Mouse (Mus musculus) kidney, adult 8-10 months (tissue): Measurements from ENCODE around the gene Ppard.

Experiments
- DNase-seq, 2 experiments: peaks; one replicate each; pipeline ENCODE4 v3.0.0; 2022

Ppard gene

GRCm38 (mm10) chr17:28258325-28258724 lies 25.8 kb downstream of the Ppard start:
- no peak for DNase-seq

- DNase-seq = no peak
Measured at GRCm38 (mm10) chr17:28259890-28260542, 27.5 kb downstream of the Ppard start.

DNA sequence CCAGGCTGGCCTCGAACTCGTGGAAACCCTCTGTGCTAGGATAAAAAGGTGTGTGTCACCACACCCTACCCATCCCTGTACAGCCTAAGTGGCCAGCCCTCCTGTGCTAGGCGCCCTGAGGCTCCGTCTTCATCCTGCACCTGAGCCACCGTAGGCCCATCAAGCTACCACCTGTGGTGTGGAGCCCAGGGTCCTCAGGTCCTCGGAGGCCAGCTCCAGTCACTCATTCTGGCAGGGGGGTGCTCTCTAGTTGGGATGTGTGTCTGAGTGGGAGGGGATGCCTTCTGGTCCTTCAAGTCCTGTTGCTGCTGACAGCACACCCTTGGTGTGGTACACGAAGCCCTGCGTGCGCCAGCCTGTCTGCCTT lies 28.0 kb downstream of the Ppard start:
- no peak for DNase-seq

GRCm38 (mm10) chr17:28261795-28262194 lies 29.3 kb downstream of the Ppard start:
- DNase-seq = no peak

GRCm38 (mm10) chr17:28263181-28263894 lies 30.8 kb downstream of the Ppard start:
- DNase-seq = no peak

GRCm38 (mm10) chr17:28267251-28267650 lies 34.8 kb downstream of the Ppard start:
- DNase-seq = no peak

- no peak for DNase-seq
Measured at GRCm38 (mm10) chr17:28270165-28270564, 37.7 kb downstream of the Ppard start.

GRCm38 (mm10) chr17:28271537-28272266 lies 39.2 kb downstream of the Ppard start:
- DNase-seq = no peak

- DNase-seq = no peak
Measured at GRCm38 (mm10) chr17:28272281-28272680, 39.8 kb downstream of the Ppard start.

DNA sequence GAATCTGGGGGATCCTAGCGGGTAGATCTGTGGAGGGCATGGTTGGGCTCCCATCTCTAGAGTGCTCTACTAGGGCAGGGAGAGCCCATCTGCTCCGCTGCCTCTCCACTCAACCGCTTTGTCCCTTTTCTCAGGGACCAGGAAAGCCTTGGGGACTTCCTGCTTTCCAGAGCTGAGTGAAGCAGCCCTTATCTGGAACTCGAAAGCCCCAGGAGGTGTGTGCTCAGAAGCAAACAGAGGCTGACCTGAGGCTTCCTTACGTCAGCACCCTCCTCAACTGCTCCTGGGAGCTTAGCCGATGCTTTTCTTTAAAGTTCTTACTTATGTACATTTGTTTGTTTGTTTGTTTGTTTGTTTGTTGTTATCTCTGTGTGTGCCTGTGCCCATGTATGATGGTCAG lies 40.3 kb downstream of the Ppard start:
- no peak for DNase-seq

DNA sequence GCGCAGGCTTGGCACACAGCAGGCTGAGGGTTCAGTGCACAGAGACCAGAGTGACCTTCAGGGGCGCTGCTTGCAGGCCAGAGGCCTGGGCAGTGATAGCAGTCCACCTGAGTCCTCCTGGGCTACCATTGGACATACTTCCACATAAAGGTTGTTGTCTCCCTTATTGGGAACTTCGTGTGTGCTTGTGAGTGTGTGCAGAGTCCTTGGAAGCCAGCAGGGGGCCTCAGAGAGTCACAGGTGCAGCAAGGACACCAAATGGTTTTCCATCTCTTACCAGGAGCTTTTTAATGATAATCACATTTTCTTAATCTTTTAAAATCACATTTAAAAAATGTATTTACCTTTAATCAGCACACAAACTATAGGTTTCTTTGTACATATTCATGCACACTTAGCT lies 42.2 kb downstream of the Ppard start:
- DNase-seq = peak in 1 of 2 experiments; percentile 45

GRCm38 (mm10) chr17:28277226-28277625 lies 44.7 kb downstream of the Ppard start:
- DNase-seq = no peak

DNA sequence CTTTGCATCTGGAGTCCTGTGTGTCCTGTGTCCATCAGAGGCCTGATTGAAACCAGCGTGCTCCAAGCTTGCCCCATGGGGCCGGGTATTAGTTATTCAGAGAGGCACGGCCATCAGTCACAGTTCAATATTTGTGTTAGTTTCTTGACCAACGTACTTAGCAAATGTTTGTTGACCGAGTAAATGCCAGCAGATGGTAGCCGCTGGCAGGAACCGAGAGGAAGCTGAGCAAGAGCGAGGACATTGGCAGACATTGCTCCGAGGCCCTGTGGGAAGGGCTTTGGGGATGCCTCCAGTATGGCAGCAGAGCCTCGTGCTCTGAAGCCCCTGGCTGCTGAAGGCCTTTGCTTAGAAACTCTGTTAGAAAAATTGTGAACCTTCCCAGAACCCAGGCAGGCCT lies 45.2 kb downstream of the Ppard start:
- no peak for DNase-seq

- no peak for DNase-seq
Measured at GRCm38 (mm10) chr17:28278156-28278555, 45.7 kb downstream of the Ppard start.

- peak; percentile 62 to 70 for DNase-seq
Measured at GRCm38 (mm10) chr17:28279236-28279635, 46.7 kb downstream of the Ppard start.

DNA sequence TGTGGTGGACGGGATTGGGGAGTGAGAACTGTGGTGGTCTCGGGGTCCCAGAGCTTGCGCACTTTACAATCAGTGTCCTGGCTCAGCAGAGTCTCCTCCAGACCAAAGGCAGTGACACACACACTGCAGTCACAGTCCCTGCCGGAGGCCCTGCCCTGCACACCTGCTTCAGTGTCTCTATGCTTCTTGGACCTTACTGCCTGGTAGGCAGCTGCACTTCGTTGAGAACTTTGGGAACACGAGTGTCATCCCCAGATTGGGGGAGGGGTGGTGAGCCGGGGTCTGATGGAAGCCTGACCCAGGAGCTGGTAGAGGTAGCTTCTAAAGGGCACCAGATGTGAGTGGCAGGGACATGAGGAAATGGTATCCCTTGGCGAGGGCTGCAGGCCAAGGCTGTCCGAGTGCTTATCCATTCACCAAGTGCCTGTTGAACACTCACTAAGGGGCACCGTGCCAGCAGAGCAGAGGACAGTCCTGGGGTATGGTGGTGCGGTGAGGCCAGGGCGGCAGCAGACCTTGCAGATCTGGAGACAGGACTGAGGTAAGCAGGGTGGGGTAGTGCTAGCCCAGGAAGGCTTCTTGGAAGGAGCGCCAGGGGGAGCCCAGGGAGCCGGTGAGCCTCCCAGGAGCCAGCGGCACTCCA lies 47.4 kb downstream of the Ppard start:
- peak; percentile 90 for DNase-seq

- DNase-seq = no peak
Measured at GRCm38 (mm10) chr17:28280423-28280800, 47.9 kb downstream of the Ppard start.

DNA sequence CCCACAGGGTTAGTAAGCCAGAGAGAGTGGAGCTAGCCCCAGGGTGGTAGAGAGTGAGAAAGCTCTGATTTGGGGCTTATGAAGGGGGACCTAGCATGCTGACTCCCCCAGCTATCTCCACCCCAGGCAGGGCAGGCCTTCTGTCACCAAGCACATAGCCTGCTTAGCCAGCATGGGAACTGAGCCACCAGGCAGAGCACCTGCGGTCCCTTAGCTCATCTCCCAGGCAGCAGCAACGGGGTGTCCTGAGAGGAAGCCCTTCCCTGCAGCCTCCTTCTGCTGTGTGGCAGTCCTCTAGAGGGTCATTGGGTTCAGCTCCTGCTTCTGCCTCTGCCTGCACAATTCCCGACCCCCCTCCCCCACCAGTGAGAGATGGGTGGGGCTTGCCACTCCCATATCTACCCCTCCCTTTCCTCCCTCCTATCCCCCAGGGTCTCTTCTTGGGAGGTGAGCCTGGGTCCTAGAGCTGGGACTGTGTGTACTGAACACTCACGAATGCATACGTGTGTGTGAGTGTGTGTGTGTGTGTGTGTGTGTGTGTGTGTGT lies 48.4 kb downstream of the Ppard start:
- no peak for DNase-seq

GRCm38 (mm10) chr17:28281866-28282441 lies 49.5 kb downstream of the Ppard start:
- DNase-seq = no peak

DNA sequence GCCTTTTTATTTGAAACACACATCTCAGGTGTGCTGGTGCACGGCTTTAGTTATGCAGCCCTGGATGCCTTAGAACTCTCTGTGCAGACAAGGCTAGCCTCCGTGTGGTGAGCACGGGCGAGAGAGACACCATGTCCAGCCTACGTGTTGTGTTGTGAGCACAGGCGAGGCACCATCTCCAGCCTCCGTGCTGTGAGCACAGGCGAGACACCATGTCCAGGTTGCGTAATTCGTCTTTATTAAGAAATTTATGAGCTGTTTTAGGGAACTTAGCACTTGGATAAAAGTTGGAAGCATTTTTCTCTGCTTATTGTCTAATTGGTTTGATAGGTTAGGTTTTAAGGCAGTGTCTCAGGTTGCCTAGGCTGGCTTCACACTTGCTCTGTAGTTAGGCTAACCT lies 50.7 kb downstream of the Ppard start:
- DNase-seq = no peak

DNA sequence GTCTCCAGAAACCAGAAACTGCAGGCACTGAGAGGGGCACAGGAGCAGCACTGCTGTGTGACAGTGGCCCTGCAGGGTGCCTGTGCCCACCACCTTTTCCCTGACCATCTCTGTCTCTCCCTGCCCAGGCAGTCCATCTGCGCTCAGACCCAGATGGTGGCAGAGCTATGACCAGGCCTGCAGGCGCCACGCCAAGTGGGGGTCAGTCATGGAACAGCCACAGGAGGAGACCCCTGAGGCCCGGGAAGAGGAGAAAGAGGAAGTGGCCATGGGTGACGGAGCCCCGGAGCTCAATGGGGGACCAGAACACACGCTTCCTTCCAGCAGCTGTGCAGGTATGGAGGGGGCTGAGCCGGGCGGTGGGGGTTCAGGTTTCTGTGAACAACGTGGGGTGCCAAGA lies 53.6 kb downstream of the Ppard start:
- no peak for DNase-seq

DNA sequence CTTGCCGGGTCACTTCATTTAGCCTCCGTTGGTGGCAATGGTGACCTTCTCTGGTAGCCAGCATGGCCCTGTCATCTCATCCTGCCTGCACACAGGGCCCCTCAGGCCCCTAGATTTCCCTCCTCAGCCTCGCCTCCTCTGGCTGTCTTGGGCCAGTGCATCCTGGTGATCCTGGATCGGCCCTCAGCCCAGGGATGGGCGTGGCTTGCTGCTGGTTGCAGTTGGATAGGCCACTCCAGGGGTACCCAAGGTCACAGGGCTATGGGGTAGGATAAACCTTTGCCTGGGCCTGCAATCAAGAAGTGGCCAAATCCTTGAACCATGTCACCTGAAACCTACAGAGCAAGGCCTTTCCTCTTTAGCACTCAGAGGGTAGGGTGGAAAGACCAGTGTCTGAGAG lies 54.5 kb downstream of the Ppard start:
- peak; percentile 49 to 67 for DNase-seq

DNA sequence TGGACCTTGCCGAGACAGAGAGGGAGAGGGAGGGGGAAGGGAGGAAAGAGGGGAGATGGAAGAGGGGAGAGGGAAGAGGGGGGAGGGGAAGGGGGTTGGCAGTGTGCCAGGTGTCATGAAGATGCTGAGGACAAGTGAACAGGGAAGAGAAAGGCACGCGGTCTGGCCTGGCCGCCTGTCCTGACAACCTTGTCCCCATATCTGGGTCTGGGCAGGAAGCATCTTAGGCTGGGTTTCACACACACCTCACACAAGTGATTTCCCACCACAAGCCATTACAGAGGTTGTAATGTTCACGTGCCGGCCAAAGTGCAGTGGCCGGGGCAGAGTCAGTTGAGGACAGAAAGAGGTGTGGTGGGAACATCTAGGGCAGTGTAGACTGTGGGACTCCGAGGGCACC lies 55.1 kb downstream of the Ppard start:
- DNase-seq = peak; percentile 59 to 73
